Mouse (Mus musculus): ENCODE data around the gene Tmsb15b2.
"Not testable (repeated sequence)": the region's sequence is repeated elsewhere in the genome, so short reads cannot be mapped to it uniquely, and the experiment has no call there.

Tmsb15b2 gene

GRCm38 (mm10) chrX:136975397-136975796, at the start of gene Tmsb15b2:
Gene Tmsb15b2 (minus strand): TSS chrX:136975497.
- DNase-seq (ENCODE audit: low spot score in 2 of 2): not testable (repeated sequence)

- DNase-seq (ENCODE audit: low spot score in 2 of 2): peak; percentile 27 to 53
Observed at GRCm38 (mm10) chrX:137019310-137019709, 44.0 kb upstream of the Tmsb15b2 start.

- DNase-seq (ENCODE audit: low spot score in 2 of 2): no peak
Observed at GRCm38 (mm10) chrX:137017668-137018067, 42.4 kb upstream of the Tmsb15b2 start.

DNA sequence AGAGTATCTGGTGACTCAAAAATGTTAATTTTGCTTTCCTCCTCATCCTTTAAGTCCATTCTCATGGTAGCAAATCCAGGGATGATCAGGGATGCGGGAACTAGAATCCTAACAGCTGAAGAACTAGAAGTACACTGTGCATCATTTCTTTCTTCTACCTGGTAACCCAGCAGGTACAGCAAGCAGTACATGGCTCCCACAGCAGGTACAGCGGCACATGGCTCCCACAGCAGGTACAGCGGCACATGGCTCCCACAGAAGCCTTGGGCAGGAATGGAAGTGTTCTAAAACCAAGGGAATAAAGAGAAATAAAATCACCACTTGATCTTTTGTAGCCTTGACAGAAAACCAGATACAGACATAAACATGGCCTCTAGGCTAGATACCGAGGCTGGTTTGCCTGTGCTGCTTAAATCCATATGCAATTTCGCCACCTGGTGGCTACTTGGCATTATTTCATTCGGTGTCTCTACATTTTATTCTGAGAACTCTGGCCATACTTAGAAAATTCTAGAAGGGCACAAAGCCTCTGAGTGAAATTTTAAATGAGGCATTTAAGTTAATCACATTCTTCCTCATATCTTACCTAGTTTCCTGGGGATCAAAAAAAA, 39.9 kb upstream of the Tmsb15b2 start:
- DNase-seq (ENCODE audit: low spot score in 2 of 2): peak in 1 of 2 experiments; percentile 38

GRCm38 (mm10) chrX:136996256-136996655, 21.0 kb upstream of the Tmsb15b2 start:
- no peak for DNase-seq (ENCODE audit: low spot score in 2 of 2)

DNA sequence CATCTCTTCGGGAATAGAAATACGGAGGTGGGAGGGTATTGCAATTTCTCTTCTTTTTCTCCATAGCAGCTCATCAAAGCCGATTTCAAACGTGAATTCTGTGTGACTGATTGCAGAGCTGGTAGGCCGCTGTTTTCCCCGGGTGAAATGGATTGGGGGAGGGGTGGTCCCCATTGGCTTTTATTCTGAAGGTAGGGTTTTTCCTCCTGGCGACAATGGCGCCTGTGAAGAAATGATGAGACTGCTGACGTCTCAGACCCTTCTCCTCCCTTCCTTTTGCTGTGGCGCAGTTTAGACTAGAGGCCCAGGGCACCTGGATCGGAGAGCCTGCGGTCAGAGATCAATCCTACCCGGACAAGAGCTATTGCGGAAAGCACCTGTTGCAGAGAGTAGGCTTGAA, 18.3 kb upstream of the Tmsb15b2 start:
- DNase-seq (ENCODE audit: low spot score in 2 of 2): peak; percentile 19 to 20

DNA sequence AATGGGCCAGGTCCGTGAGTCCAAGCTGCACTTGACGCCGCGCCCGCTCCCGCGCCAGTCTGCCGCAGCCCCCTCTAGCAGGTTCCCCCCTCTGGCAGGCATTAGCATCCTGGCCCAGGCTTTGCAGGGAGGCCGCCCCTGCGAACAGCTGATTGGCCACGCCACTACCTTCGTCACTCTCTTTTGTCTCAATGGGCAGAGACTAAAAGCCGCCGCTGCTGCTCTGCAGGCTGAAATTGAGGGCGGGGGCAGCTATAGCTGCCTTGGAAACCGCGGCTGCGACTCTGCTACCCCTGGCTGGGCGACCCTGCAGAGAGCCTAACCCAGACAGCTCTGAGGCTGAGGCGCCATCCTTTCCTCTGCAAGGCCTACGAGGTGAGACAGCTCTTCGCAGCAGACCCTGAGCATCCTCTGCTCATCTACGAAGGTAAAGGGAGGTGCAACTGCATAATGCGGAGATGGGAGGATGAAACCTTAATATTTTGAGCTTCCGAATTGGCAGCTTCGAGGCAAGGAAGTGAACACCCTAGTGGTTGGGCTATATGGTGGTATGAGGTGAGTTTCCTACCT, 17.8 kb upstream of the Tmsb15b2 start, which contains the start of gene Zcchc18:
TSS of gene Zcchc18 (plus strand) at position 178 of the 570 bp plus-strand sequence.
- DNase-seq (ENCODE audit: low spot score in 2 of 2): peak; percentile 57 to 76

DNA sequence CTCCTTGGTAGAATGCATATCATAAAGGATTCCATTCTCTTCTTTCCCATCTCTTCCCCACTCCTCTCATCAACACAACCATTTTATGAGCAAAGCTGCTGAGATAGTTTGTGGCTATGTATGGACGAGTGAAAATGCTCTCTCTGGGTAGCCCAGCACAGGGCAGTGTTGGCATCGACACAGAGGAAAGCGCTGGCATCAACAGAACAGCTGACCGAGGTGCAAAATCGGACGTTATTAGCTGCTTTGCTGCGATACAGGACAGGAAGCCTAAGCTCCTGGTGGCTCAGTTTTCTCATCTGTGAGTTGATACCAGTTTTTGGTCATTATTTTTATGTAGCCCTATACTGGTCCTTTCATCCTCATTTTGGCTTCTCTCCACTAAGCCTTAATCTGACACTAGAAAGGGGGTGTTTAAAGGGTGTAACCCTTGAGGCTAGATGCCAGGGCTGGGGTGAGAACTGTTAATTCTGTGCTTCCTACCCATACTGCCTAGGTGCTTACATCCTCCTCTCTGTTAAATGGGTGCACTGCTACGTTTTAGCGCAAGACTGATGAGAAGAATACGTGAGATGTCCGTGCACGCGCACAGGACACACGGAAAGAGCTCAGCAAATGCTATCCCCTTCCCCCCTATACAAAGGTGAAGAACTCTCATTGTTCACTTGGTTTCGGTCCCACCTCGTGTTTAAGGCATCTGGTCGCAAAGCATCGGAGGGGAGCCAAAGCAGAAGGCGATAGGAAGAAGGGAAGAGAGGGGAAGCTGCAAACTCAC, 17.1 kb upstream of the Tmsb15b2 start:
- no peak for DNase-seq (ENCODE audit: low spot score in 2 of 2)

DNA sequence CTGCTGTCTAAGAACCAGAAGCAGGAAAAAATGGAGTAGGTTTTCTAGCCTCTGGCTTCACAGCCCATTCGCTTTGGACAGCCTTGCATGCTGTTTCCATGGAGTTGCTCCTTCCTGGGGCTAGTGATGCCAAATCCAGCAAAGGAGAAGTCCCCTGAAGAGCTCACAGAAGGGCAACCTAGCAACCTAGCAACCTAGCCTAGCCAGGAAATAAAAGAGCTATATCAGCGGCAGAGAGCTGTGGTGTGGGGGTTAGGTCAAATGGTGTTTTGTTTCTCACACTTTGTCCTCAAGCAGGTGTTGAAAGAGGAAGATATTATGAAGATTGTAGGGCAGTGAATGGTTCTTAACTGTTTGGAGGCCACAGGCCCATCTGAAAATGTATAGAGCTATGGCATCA, 16.0 kb upstream of the Tmsb15b2 start:
- DNase-seq (ENCODE audit: low spot score in 2 of 2): no peak

- DNase-seq (ENCODE audit: low spot score in 2 of 2): no peak
Observed at GRCm38 (mm10) chrX:136986039-136986438, 10.7 kb upstream of the Tmsb15b2 start.

- no peak for DNase-seq (ENCODE audit: low spot score in 2 of 2)
Observed at GRCm38 (mm10) chrX:136978616-136979015, 3.3 kb upstream of the Tmsb15b2 start.

DNA sequence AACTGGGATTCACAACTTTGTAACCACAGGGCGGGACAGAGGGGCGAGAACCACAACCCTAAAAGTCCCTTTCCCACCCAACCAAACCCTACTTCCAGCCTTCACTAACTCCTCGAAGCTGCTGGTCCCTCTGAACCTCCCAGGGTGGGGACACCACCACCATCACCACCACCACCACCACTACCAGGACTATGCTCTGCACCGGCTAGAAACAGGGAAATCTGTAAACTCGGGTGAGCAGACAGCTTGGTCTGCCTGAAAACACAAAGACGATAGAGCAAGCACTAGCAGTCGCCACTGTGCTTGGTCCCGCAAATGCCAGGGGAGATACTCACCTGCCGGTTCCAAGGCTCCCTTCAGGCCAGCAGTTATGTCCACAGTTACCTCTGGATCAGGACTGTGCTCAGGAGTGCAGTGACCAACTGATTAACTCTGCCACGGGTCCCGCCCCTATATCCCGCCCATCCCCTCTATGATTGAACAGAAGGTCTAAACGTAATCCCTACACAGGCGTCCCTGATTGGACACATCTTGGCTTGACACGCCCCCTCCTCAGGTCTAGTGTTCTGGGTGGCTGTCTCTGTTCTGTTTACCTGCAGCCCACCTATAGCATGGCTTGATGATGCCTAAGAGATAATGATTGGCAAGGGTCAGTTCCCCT, 1.3 kb upstream of the Tmsb15b2 start, which contains the start of the genes Tmsb15l and Tmsb15b1:
TSS of gene Tmsb15l (minus strand) at position 446 of the 661 bp plus-strand sequence.
TSS of gene Tmsb15b1 (minus strand) at position 451 of the 661 bp plus-strand sequence.
- peak; percentile 19 to 22 for DNase-seq (ENCODE audit: low spot score in 2 of 2)

DNA sequence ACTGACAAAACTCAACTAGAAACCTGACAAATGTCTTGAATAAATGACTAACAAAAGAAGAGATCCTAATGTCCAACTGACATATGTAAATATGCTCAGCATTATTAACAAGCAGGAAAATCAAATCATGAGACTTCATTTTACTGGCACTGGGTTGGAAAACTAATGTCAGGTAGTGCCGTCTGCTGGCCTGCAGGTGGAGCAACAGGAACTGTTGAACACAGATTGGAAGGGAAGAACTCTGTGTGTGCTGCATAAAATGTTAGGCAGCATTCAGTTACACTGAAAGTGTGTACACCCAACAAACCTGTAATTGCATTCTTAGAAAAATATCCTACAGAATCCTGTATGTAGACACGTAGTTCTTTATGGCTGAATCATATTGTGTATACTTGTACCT, 15.6 kb downstream of the Tmsb15b2 start:
- no peak for DNase-seq (ENCODE audit: low spot score in 2 of 2)

DNA sequence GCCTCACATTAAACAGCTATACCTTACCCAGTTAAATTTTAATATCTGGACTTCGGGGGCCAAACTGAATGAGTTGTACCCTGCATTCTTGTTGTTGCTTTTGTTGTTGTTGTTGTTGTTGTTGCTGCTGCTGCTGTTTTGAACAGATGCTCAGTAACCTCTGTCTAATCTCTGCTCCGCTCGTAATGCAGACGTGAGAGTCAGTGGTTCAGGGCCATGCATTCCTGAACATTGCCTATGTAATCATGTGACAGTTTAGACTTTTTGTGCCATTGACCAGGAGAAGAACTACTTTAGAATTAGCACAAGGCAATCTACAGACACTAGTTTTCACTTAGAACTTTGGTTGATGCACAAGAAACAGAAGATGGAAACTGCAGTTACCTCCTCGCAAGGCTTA, 17.0 kb downstream of the Tmsb15b2 start:
- DNase-seq (ENCODE audit: low spot score in 2 of 2): not testable (repeated sequence)

GRCm38 (mm10) chrX:136957583-136958279, 17.6 kb downstream of the Tmsb15b2 start:
- peak; percentile 22 to 79 for DNase-seq (ENCODE audit: low spot score in 2 of 2)

GRCm38 (mm10) chrX:136937985-136938384, 37.3 kb downstream of the Tmsb15b2 start:
- no peak for DNase-seq (ENCODE audit: low spot score in 2 of 2)

DNA sequence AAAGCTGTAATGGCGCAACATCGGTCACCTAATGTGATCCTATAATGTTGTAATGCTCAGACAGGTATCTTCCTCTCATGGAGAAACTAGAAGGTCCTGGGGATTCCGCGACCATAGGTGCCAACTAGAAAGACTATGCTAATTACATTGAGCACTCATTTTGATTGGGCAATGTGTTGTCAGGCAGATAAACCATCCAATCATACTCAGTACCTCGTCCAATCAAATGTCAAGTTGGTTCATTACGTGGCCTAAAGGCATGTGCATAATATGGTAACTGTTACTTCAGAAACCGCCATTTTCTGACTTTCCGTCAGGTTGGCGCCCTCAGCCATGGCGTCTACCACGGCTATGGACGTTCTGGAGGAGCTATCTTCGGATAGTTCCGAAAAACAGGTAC, 48.3 kb downstream of the Tmsb15b2 start, which contains the start of gene H2bfm:
TSS of gene H2bfm (plus strand) at position 295 of the 400 bp plus-strand sequence.
- no peak for DNase-seq (ENCODE audit: low spot score in 2 of 2)

DNA sequence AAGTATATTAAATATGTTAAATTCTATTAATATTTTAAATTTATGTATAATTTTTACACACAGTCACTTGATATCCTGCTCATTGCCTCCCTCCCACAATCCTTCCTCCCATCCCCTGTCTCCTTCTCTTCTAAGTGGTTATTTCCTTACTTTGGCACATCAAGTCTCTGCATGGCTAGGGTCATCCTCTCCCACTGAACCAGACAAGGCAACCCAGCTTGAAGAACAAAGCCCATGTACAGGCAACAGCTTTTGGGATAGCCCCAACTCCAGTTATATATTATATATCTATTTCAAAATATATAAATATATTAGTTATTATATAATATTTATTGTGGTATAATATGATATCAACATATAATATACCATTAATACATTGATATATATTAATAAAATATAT, 49.4 kb downstream of the Tmsb15b2 start:
- no peak for DNase-seq (ENCODE audit: low spot score in 2 of 2)
